Mouse (Mus musculus): ENCODE results near the gene Hps4.

- TF ChIP-seq CTCF (IDR thresholded peaks at IDR 0.05; ENCODE audit: low read depth, low read length): no peak
- TF ChIP-seq POLR2A (IDR thresholded peaks at IDR 0.05; ENCODE audit: extremely low read depth, insufficient read depth, low read length): no peak
Observed at GRCm38 (mm10) chr5:112337004-112337403, 5.9 kb upstream of the Hps4 start.
